Mouse (Mus musculus): ENCODE results near the gene Atp11a.
A peak's percentile ranks its signal among the peaks of the same experiment; 100 is the strongest.

Atp11a gene

DNA sequence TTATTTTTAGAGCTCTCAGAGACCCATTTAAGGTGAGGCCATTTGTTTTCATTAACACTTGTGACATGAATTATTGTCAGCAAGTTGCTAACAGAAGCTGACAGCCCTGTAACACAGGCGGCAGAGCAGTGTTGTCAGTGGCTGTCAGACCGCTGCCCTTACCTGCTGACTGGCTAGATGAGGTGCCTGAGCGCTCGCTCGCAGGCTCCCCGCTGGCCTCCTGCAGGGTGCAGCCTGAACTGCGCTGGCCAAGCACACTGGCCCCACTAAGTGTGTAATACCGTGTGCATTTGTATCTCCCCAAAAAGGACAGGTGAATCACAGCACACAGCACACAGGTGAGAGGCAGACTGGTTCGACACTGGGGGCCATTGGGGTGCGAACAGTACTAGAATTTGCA lies 67.7 kb downstream of the Atp11a start:
- DNase-seq: no peak

DNA sequence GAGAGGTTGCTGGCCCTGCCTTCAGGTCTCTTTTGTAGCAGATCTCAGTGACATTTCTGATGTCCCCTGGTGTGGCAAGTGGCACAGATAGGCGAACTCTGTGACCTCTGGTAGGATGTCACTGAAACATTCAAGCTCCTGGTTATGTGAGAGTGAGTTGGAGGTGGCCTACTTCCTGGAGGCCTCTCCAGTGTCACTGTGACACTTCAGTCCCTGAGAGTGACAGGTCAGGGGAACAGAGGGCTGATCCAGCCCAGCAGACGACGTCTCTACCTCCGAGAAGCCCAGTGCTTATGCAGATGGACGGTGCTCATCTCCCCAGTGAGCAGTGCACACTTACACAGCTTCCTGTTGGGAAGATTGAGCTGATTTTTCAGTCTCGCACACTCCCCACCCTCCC lies 68.4 kb downstream of the Atp11a start:
- no peak for DNase-seq

DNA sequence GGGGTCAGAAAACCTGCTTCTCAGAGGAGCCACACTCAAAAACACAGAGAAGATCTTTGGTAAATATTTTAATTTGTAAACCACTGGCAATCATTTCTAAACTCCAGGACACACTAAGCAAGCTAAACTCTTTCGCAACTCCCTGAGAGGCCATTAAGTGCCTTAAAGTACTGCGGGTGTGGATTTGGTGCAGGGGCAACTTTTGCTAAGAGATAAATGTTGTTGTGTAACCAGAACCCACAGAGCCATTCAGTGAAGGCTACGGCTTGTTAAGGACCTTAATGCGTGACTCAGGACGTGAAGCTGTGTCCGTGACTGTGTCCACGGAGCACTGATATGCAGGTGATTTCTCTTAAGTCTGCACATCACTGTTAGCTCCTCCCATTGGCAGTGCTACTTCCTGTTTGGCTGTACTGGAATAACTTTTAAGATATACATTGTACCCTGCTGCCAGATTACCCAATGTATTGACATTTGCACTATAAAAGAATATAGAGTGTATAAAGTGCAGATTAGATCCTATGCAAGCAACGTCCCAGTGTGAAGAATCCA lies 68.9 kb downstream of the Atp11a start:
- no peak for DNase-seq

- no peak for DNase-seq
Measured at GRCm38 (mm10) chr8:12827124-12827523, 70.3 kb downstream of the Atp11a start.

DNA sequence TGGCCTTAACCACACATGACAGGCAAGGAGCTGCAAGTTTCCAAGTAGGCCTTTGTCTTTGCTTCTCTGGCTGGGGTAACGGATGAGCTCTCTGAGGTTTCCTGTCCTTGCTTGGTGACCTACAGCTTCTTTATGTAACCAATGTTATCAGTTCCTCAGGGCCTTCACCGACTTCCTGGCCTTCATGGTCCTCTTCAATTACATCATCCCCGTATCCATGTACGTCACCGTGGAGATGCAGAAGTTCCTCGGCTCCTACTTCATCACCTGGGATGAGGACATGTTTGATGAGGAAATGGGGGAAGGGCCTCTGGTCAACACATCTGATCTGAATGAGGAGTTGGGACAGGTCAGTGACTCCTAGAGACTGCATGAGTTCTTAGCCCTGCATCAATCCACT lies 71.5 kb downstream of the Atp11a start:
- no peak for DNase-seq

GRCm38 (mm10) chr8:12829381-12829780 lies 72.6 kb downstream of the Atp11a start:
- no peak for DNase-seq

DNA sequence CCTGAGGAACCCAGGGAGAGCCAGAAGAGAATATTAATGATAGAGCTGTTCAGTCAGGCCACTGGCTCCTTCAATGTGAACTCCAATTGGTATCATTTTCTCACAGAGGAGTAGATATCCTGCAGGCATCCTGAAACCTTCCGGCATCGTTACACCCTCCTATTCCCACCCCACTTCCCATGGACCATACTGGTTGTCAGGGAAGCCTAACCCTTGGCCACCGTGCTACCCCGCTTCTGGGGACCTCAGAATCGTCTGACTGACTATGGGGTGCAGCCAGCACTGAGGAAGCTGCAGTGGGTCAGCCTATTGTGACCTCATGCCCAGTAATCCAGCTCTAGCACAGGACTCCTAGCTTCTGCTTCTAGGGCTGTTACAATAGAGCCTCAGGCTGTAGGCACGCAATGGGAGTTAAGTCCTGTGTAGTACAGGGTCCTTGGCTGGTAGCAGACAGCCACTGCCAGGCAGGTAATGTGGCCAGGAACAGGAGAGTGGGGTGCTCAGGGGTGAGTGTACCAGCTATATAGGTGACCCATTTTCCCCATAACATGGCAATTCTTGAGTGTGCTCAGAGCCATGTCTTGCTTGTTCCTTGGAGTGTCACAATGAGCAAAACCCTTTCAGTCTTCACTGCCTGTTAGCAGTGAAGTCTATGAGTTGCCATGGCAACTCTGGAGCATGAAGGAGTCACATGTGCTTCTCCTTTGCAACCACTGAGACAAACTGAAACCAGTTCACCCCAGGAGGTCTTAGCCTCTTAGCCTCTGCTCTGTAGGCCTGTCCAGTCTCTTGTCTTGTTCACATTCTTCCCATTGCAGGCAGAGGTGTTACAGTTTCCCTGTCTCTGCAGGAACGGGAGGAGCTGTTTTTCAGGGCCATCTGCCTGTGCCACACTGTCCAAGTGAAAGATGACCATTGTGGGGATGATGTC lies 75.1 kb downstream of the Atp11a start:
- no peak for DNase-seq

DNA sequence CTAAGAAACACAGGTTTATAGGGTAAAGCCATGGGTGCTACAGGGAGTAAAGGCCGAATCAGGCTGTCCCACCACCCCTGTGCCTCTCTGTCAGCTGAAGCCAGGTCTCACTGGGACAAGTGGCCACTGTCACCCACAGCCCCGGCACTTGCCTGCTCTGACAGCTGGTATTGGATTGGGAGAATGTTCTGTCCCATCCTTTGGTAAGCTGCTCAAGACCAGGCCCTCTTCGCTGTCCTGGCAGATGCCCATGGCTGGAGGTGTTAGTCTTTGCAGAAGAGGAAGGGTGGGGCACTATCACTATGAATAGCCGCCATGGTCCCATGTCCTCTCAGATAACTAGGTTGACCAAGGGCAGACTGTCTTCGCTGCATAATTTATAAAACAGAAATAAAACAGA lies 76.8 kb downstream of the Atp11a start:
- DNase-seq: no peak

DNA sequence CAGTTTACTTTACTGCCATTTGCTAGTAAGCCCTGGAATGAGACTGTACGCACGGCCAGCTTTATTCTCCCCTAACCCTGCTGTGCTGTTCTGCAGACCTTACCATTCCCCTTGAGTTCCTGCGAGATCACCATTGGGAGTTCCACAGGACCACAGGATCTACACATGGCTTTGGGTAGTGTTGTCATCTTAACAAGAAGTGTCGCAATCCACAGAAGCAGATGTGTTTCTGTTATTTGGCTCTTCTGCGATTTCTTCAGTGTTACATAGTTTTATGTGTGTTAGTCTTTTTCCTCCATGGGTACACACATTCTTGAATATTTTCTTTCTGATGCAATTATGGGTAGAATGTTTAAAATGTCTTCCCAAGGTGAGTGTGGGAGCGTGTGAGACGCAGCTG lies 84.0 kb downstream of the Atp11a start:
- DNase-seq: no peak

- no peak for DNase-seq
Measured at GRCm38 (mm10) chr8:12842342-12842995, 85.7 kb downstream of the Atp11a start.

GRCm38 (mm10) chr8:12844347-12844950 lies 87.6 kb downstream of the Atp11a start:
- no peak for DNase-seq

DNA sequence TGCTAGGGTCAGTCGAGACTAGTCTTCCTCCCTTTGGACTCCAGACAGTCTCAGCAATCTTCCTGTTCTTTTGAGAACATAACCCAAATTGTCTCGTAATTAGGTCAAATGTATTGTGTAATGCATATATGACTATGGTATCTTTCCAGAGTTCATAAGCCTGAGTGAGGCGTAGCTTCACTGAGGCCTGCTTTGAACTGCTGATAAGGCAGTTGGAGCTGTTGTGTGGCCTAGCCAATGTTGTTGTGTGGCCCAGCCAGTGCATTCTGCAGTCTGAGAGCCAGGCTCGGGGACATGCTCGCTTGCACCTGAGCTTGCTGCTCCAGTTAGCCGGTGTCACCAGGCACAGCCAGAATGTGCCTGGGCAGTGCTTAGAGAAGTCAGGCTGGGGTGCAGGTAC lies 89.6 kb downstream of the Atp11a start:
- no peak for DNase-seq

DNA sequence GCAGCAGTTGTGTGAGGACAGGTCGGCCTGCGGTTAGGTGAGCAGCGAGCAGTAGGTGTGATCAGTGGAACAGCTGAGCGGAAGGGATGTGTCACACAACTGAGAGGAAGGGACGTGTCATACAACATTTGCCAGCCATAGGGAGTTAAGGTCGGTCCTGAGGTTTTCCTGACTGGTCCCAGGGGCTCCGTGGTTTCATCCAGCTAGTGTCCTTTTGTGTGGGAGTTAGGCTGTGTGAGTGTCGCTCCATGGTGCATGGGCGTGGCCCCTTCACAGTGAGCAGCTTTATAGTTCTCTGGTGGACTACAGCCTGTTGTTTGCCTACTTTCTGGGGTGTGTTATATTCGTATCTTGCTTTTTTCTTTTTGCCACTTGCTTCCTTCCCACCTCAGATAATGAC lies 94.4 kb downstream of the Atp11a start:
- no peak for DNase-seq

GRCm38 (mm10) chr8:12856038-12856437 lies 99.2 kb downstream of the Atp11a start:
- no peak for DNase-seq

DNA sequence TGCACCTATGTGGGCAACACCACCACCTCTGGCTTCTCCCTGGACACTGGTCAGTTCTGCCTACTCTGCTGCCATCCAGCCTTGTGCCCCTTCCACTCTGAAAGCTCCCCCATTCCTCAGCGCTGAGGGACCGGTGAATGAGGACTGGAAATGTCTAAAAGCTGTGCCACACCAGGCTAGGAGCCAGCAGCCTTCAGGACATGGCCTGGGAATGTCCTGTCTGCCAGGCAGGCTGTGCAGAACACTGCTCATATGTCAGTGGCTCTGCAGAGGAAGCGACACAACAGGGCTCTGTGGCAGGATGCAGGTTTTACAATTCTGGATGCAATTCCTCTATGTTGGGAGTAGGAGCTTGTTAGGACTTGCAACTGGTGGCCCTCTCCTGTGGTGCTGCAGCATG lies 106.2 kb downstream of the Atp11a start:
- DNase-seq: no peak

GRCm38 (mm10) chr8:12863608-12864007 lies 106.8 kb downstream of the Atp11a start:
- no peak for DNase-seq

GRCm38 (mm10) chr8:12865790-12866189 lies 109.0 kb downstream of the Atp11a start:
- DNase-seq: no peak

GRCm38 (mm10) chr8:12869661-12870060 lies 112.8 kb downstream of the Atp11a start:
- DNase-seq: no peak

- DNase-seq: no peak
Measured at GRCm38 (mm10) chr8:12870656-12871055, 113.8 kb downstream of the Atp11a start.

- no peak for DNase-seq
Measured at GRCm38 (mm10) chr8:12871461-12871860, 114.6 kb downstream of the Atp11a start.

GRCm38 (mm10) chr8:12872983-12873356 lies 116.2 kb downstream of the Atp11a start:
- DNase-seq: no peak

DNA sequence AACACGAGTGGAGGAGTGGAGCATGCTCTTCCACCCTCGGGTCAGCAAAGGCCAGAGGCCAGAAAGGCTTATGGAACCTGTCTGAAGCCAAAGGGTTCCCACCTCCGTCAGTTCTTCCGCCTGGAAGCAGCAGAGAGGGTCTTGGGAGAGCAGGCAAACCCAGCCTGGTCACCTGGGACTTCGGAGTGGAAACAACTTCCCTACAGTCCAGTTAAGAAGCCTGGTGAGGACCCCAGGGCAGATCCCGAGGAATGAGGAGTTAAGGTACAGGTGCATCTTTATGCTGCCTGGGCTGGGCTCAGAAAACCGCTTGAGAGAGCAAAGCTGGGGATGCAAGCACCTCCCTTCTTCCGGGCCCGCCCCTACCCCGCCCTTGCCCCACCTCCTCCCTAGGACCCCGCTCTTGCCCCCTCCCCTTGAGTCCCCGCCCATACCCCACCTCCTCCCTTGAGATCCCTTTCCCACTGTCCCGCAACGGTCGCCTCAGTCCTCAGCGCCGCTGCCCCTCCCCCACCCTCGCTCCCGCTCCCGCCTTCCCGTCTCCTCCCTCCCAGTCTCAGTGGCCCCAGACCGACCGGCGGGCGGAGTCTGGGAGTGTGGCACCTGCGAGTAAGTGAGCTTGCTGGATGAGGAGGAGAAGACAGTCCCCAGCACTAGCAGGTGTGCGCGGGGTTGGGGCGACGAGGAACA lies 116.7 kb downstream of the Atp11a start, which contains the start of gene Mcf2l:
Gene Mcf2l, plus strand, starts transcription at position 450 of the 690 bp plus-strand sequence.
- peak; percentile 31 for DNase-seq
